Mouse (Mus musculus): ENCODE results near the gene Wdr41.

DNA sequence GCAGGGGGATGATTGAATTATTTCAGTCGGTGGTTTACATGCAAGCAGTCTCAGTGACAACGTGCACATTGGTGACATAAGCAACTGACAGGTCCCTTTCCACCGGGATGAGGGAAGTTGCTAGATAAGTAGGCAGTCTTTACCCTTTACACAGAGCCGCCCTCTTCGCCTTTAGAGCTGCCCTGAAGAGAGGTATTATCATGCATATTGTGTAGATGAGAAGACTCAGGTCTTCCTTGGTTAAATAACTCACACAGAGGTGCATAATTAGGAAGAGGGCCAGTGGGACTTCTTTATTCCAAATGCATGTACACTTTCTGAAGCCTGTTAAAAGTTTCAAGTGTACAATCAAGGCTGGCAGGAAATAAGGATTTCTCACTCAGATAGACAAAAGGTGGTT is 37.7 kb upstream of the Wdr41 start:
- TF ChIP-seq TCF12 (IDR thresholded peaks at IDR 0.05; ENCODE audit: low read depth, low read length), result no peak
- no peak for TF ChIP-seq ETS1 (conservative IDR thresholded peaks at IDR 0.05; ENCODE audit: low read depth, low read length)
- TF ChIP-seq POLR2A (IDR thresholded peaks at IDR 0.05; ENCODE audit: low read depth, low read length), result no peak
- no peak for TF ChIP-seq ZKSCAN1 (IDR thresholded peaks at IDR 0.05; ENCODE audit: borderline replicate concordance, low read depth, low read length)
- TF ChIP-seq GABPA (IDR thresholded peaks at IDR 0.05; ENCODE audit: insufficient replicate concordance, low read depth, low read length), result no peak
- no peak for TF ChIP-seq RCOR1 (conservative IDR thresholded peaks at IDR 0.05; ENCODE audit: low read depth, low read length)
- TF ChIP-seq MXI1 (IDR thresholded peaks at IDR 0.05; ENCODE audit: low read depth, low read length), result no peak

All from CH12.LX (cell line).